Mouse (Mus musculus) kidney, postnatal 0 days (tissue): ENCODE measurements around the gene Podn. TPM values are rescaled to one million over a fixed set of nuclear protein-coding genes. Genes with fewer than 3 reads are reported as not detected.

Experiments used
- ATAC-seq: fragments of 200-750 bp; cut with Nextera tagmentation; replicated peaks from 2 replicates; pipeline ENCODE4 v1.8.0; 2017; ENCODE audit warnings: low read depth, moderate number of reproducible peaks, moderate TSS enrichment, moderate library complexity; ENCODE audit not compliant: low FRiP score
- DNase-seq: peaks from one replicate; pipeline ENCODE4 v3.0.0-alpha.2; 2016; ENCODE audit warnings: low spot score
- H3K27ac ChIP-seq: fragments of 300-500 bp; sonication (generic); 2 replicates; pipeline ENCODE4 v1.5.1; 2014; ENCODE audit warnings: mild to moderate bottlenecking
- H3K27me3 ChIP-seq: fragments of 300-500 bp; sonication (generic); 2 replicates; pipeline ENCODE4 v1.6.1; 2014; ENCODE audit warnings: low read length, mixed read lengths; ENCODE audit not compliant: insufficient read depth
- H3K36me3 ChIP-seq: fragments of 300-500 bp; sonication (generic); 2 replicates; pipeline ENCODE4 v1.6.1; 2014; ENCODE audit warnings: low read length, mixed read lengths; ENCODE audit not compliant: insufficient read depth
- H3K4me1 ChIP-seq: fragments of 300-500 bp; sonication (generic); replicated peaks from 2 replicates; pipeline ENCODE4 v1.6.1; 2014; ENCODE audit warnings: antibody characterized with exemption, low read length, mixed read lengths; ENCODE audit not compliant: insufficient read depth
- H3K4me2 ChIP-seq: fragments of 300-500 bp; sonication (generic); 2 replicates; pipeline ENCODE4 v1.6.1; 2014; ENCODE audit warnings: mild to moderate bottlenecking, low read length, moderate library complexity, mixed read lengths
- H3K4me3 ChIP-seq: fragments of 300-500 bp; sonication (generic); replicated peaks from 2 replicates; pipeline ENCODE4 v1.5.1; 2014; ENCODE audit warnings: low read depth, low read length
- H3K9ac ChIP-seq: fragments of 300-500 bp; sonication (generic); 2 replicates; pipeline ENCODE4 v1.6.1; 2014; ENCODE audit warnings: low read depth, low read length
- H3K9me3 ChIP-seq: fragments of 300-500 bp; sonication (generic); replicated peaks from 2 replicates; pipeline ENCODE4 v1.6.1; 2016; ENCODE audit warnings: low read length, inconsistent platforms, mixed read lengths
- CTCF ChIP-seq: IDR thresholded peaks from 2 replicates; pipeline ENCODE4 v1.5.1; 2016; ENCODE audit warnings: antibody characterized with exemption, low read depth, mild to moderate bottlenecking, moderate library complexity
- WGBS: fragments of 180-500 bp; shearing (Covaris S2); extraction: QIAGEN DNeasy Blood & Tissue Kit; methylation state at CpG from one replicate; pipeline ENCODE4 v1.1.7; 2014; 5-methylcytosine and 5-hydroxymethylcytosine counted together
- polyA plus RNA-seq: library from polyadenylated mRNA; unstranded; fragments of >200 nt; fragmentation: Nextera tagmentation; extraction: Ambion mirVana; gene quantifications from 2 replicates; pipeline ENCODE4 v1.2.1, GENCODE M21; 2015

Gene Podn
- polyA plus RNA-seq, 1 experiment from 2014 or later = 1.2 TPM

GRCm38 (mm10) chr4:108128339-108128738 is 32.1 kb upstream of the Podn start:
- Histone ChIP-seq H3K4me3 (no peak overlapping the region), H3K36me3 (no peaks in the 10 kb centered on the region), H3K9me3 (no peaks in the 10 kb centered on the region), H3K4me2 (no peak overlapping the region), H3K4me1 (no peaks in the 10 kb centered on the region), H3K27ac (no peak overlapping the region), H3K27me3 (no peaks in the 10 kb centered on the region), H3K9ac (no peak overlapping the region)
- TF ChIP-seq CTCF = no peak
- no peak for ATAC-seq
- no peak for DNase-seq
- WGBS = 84% methylated on average over 2 of the region's 2 CpGs

- no peak overlapping the region for H3K4me2 ChIP-seq
- no peak overlapping the region for H3K4me3 ChIP-seq
- H3K9me3 ChIP-seq = no peaks in the 10 kb centered on the region
- no peaks in the 10 kb centered on the region for H3K4me1 ChIP-seq
- no peaks in the 10 kb centered on the region for H3K36me3 ChIP-seq
- H3K9ac ChIP-seq = no peak overlapping the region
- no peak overlapping the region for H3K27ac ChIP-seq
- 80% methylated on average over 5 of the region's 5 CpGs for WGBS
- H3K27me3 ChIP-seq = no peaks in the 10 kb centered on the region
- DNase-seq (no peak), ATAC-seq (no peak)
- TF ChIP-seq CTCF = no peak
These were observed 31.3 kb upstream of the Podn start for GRCm38 (mm10) chr4:108127516-108127915.

GRCm38 (mm10) chr4:108126260-108126659 is 30.0 kb upstream of the Podn start:
- Histone ChIP-seq H3K9ac (no peak overlapping the region), H3K27me3 (no peaks in the 10 kb centered on the region), H3K4me2 (no peak overlapping the region), H3K9me3 (no peaks in the 10 kb centered on the region), H3K27ac (no peak overlapping the region), H3K36me3 (no peaks in the 10 kb centered on the region), H3K4me3 (no peak overlapping the region), H3K4me1 (no peaks in the 10 kb centered on the region)
- DNase-seq (no peak), ATAC-seq (no peak)
- 79% methylated on average over 4 of the region's 4 CpGs for WGBS
- no peak for TF ChIP-seq CTCF

GRCm38 (mm10) chr4:108124104-108124503 is 27.9 kb upstream of the Podn start:
- TF ChIP-seq CTCF = no peak

GRCm38 (mm10) chr4:108117924-108118876 is 22.0 kb upstream of the Podn start:
- peak overlapping the region; percentile 60 for H3K4me2 ChIP-seq
- H3K9ac ChIP-seq = peak overlapping the region; percentile 51; the same call in 1 of the 2 replicates
- ATAC-seq (peak; percentile 90), DNase-seq (peak; percentile 96)
- TF ChIP-seq CTCF = no peak
- no peaks in the 10 kb centered on the region for H3K9me3 ChIP-seq
- H3K27ac ChIP-seq = peak overlapping the region; percentile 58
- H3K4me1 ChIP-seq = no peaks in the 10 kb centered on the region
- no peaks in the 10 kb centered on the region for H3K36me3 ChIP-seq
- peak overlapping the region; percentile 66 for H3K4me3 ChIP-seq
- H3K27me3 ChIP-seq = no peaks in the 10 kb centered on the region
- 15% methylated on average over 43 of the region's 45 CpGs for WGBS

More at GRCm38 (mm10) chr4:108124104-108124503, 27.9 kb upstream of the Podn start:
- Histone ChIP-seq H3K27me3 (no peaks in the 10 kb centered on the region), H3K4me1 (no peaks in the 10 kb centered on the region), H3K9me3 (no peaks in the 10 kb centered on the region), H3K9ac (no peak overlapping the region), H3K36me3 (no peaks in the 10 kb centered on the region), H3K27ac (no peak overlapping the region), H3K4me2 (no peak overlapping the region), H3K4me3 (no peak overlapping the region)
- ATAC-seq = no peak
- no peak for DNase-seq
- WGBS = 83% methylated on average over 1 of the region's 1 CpGs

- no peak for TF ChIP-seq CTCF
- H3K4me3 ChIP-seq = no peak overlapping the region
These were observed 21.2 kb upstream of the Podn start for GRCm38 (mm10) chr4:108117488-108117887.

More at GRCm38 (mm10) chr4:108117488-108117887, 21.2 kb upstream of the Podn start:
- H3K4me1 ChIP-seq = no peaks in the 10 kb centered on the region
- DNase-seq (no peak), ATAC-seq (no peak)
- no peaks in the 10 kb centered on the region for H3K9me3 ChIP-seq
- H3K27me3 ChIP-seq = no peaks in the 10 kb centered on the region
- WGBS = 90% methylated on average over 8 of the region's 8 CpGs
- no peak overlapping the region for H3K9ac ChIP-seq
- no peak overlapping the region for H3K27ac ChIP-seq
- H3K36me3 ChIP-seq = no peaks in the 10 kb centered on the region
- H3K4me2 ChIP-seq = no peak overlapping the region
